ENCODE assay signal across 14 mouse cellular contexts in genomic region chr15:12753201-12753600, GRCm38 (mm10). TPM values are rescaled to one million over a fixed set of nuclear protein-coding genes. Genes with fewer than 3 reads are reported as not detected.
DNase-seq lines count a peak whose midpoint lies in the region; ATAC-seq and TF ChIP-seq lines count a peak whose summit lies in the region.
"Had no signal": no experiment of that assay in that cellular context is flagged by ENCODE, and none has a peak within 500 bp of the region (broad histone marks: within the 10 kb centered on the region; RNA-seq: fewer than 3 reads in every experiment).

No protein-coding gene starts in this region.

- peak; percentile 14 for DNase-seq in embryo, embryonic 11 days
- DNase-seq in embryo, embryonic 10 days (ENCODE audit: low spot score) = no peak
- peak; percentile 37 for DNase-seq in lung, embryonic 14.5 days
- no peak for DNase-seq in lung, postnatal 0 days (ENCODE audit: low spot score)
- DNase-seq in heart, postnatal 14 days = peak; percentile 46 to 72
- peak; percentile 25 for DNase-seq in skeletal muscle tissue, adult 2 months (ENCODE audit: low read depth, low spot score)
- no peak for DNase-seq in c-Kit-positive CD71-positive TER-119-positive erythroid progenitor cells, embryonic 14.5 days (ENCODE audit: low spot score)
- DNase-seq in neural tube, embryonic 10.5 days (ENCODE audit: extremely low spot score, low spot score) = no peak
- DNase-seq: cerebellum, adult 18-20 months had no signal

- H3K36me3 ChIP-seq in lung, embryonic 14.5 days (ENCODE audit: insufficient read depth) = no peaks in the 10 kb centered on the region
- H3K36me3 ChIP-seq in lung, postnatal 0 days (ENCODE audit: insufficient read depth, low read length) = no peaks in the 10 kb centered on the region
- H3K36me3 ChIP-seq: embryonic facial prominence, embryonic 13.5 days; forebrain, embryonic 12.5 days; hindbrain, embryonic 13.5 days; liver, embryonic 15.5 days had no signal

- no peaks in the 10 kb centered on the region for H3K27me3 ChIP-seq in lung, embryonic 14.5 days (ENCODE audit: insufficient read depth, low read length)
- no peaks in the 10 kb centered on the region for H3K27me3 ChIP-seq in lung, postnatal 0 days (replicated peaks; ENCODE audit: insufficient read depth, low read length)
- H3K27me3 ChIP-seq: embryonic facial prominence, embryonic 13.5 days; forebrain, embryonic 12.5 days; hindbrain, embryonic 13.5 days; liver, embryonic 15.5 days had no signal

- no peak for ATAC-seq in lung, embryonic 14.5 days (ENCODE audit: insufficient read depth)
- ATAC-seq in lung, postnatal 0 days = no peak
- ATAC-seq: intestine, postnatal 0 days had no signal

- H3K4me3 ChIP-seq in lung, embryonic 14.5 days (ENCODE audit: low read depth, low read length) = no peak overlapping the region
- no peak overlapping the region for H3K4me3 ChIP-seq in lung, postnatal 0 days (ENCODE audit: low read depth, low read length)
- H3K4me3 ChIP-seq: embryonic facial prominence, embryonic 13.5 days; forebrain, embryonic 12.5 days; hindbrain, embryonic 13.5 days; liver, embryonic 15.5 days had no signal

- no peaks in the 10 kb centered on the region for H3K9me3 ChIP-seq in lung, embryonic 14.5 days (ENCODE audit: low read depth, low read length)
- no peaks in the 10 kb centered on the region for H3K9me3 ChIP-seq in lung, postnatal 0 days (ENCODE audit: low read length)
- H3K9me3 ChIP-seq: embryonic facial prominence, embryonic 13.5 days; forebrain, embryonic 12.5 days; hindbrain, embryonic 13.5 days; liver, embryonic 15.5 days had no signal

- no peaks in the 10 kb centered on the region for H3K4me1 ChIP-seq in lung, embryonic 14.5 days (ENCODE audit: insufficient read depth)
- H3K4me1 ChIP-seq in lung, postnatal 0 days (ENCODE audit: insufficient read depth, low read depth, low read length) = no peaks in the 10 kb centered on the region
- H3K4me1 ChIP-seq: forebrain, embryonic 12.5 days; liver, embryonic 15.5 days had no signal

- H3K9ac ChIP-seq in lung, embryonic 14.5 days = no peak overlapping the region
- no peak overlapping the region for H3K9ac ChIP-seq in lung, postnatal 0 days (replicated peaks; ENCODE audit: low read depth)
- H3K9ac ChIP-seq: embryonic facial prominence, embryonic 13.5 days; forebrain, embryonic 12.5 days; hindbrain, embryonic 13.5 days; liver, embryonic 15.5 days had no signal

- whole genome bisulfite sequencing in lung, embryonic 14.5 days = 30% methylated on average over 4 of the region's 4 CpGs
- WGBS in lung, postnatal 0 days = 30% methylated on average over 4 of the region's 4 CpGs

- H3K27ac ChIP-seq in lung, embryonic 14.5 days (ENCODE audit: low read depth) = no peak overlapping the region
- H3K27ac ChIP-seq in lung, postnatal 0 days (ENCODE audit: low read length) = no peak overlapping the region
- H3K27ac ChIP-seq: embryonic facial prominence, embryonic 13.5 days; forebrain, embryonic 12.5 days; hindbrain, embryonic 13.5 days; liver, embryonic 15.5 days had no signal

- no peak for TF ChIP-seq EP300 in lung, postnatal 0 days (IDR thresholded peaks at IDR 0.05)

- TF ChIP-seq CTCF in lung, embryonic 14.5 days (IDR thresholded peaks at IDR 0.05; ENCODE audit: low read depth) = no peak
- TF ChIP-seq CTCF in lung, postnatal 0 days (IDR thresholded peaks at IDR 0.05) = no peak

- intact Hi-C loops in heart, postnatal 14 days (cut with DNase I) = no loop called here

- H3K4me2 ChIP-seq in lung, embryonic 14.5 days = no peak overlapping the region
- no peak overlapping the region for H3K4me2 ChIP-seq in lung, postnatal 0 days (replicated peaks; ENCODE audit: low read depth, low read length)
- H3K4me2 ChIP-seq: embryonic facial prominence, embryonic 13.5 days; forebrain, embryonic 12.5 days; hindbrain, embryonic 13.5 days; liver, embryonic 15.5 days had no signal

RNA-seq across cellular contexts. Expression of gene Pdzd2, which starts 13.5 kb away (rescaled TPM):
- 21.7 and 24.1 TPM in 2 replicates for polyA plus RNA-seq in lung, embryonic 14.5 days (2014; fragmentation: Nextera tagmentation; extraction: Ambion mirVana)
- 114 and 116 TPM in 2 replicates for polyA plus RNA-seq in lung, postnatal 0 days (2015; fragmentation: Nextera tagmentation; extraction: Ambion mirVana)
- total RNA-seq in heart, postnatal 14 days (2021) = 100 to 1,000 TPM; 136 to 185 TPM

Comparison
In these comparisons a context has a peak if more than half of its experiments do, and no peak if none do; other contexts are left out.
1. DNase-seq: peak in embryo, embryonic 11 days (single experiment), lung, embryonic 14.5 days (single experiment), heart, postnatal 14 days (2 of 2) and skeletal muscle tissue, adult 2 months (single experiment); none in embryo, embryonic 10 days (single experiment), lung, postnatal 0 days (single experiment), c-Kit-positive CD71-positive TER-119-positive erythroid progenitor cells, embryonic 14.5 days (single experiment) and neural tube, embryonic 10.5 days (single experiment).